Mouse (Mus musculus) midbrain, embryonic 12.5 days (tissue): ENCODE data around the gene Ctss. TPM values are rescaled to one million over a fixed set of nuclear protein-coding genes. Genes with fewer than 3 reads are reported as not detected.
"Not testable (repeated sequence)": the region's sequence is repeated elsewhere in the genome, so short reads cannot be mapped to it uniquely, and the experiment has no call there.

Source experiments
- ATAC-seq: fragments of 200-750 bp; cut with Nextera tagmentation; 2 replicates; pipeline ENCODE4 v1.8.0; 2017; ENCODE audit warnings: low read depth, moderate TSS enrichment, moderate library complexity; ENCODE audit not compliant: low FRiP score
- H3K27ac ChIP-seq: fragments of 300-500 bp; sonication (generic); replicated peaks from 2 replicates; pipeline ENCODE4 v1.5.1; 2016; ENCODE audit warnings: mild to moderate bottlenecking
- H3K27me3 ChIP-seq: fragments of 300-500 bp; sonication (generic); 2 replicates; pipeline ENCODE4 v1.6.1; 2016; ENCODE audit warnings: mild to moderate bottlenecking
- H3K36me3 ChIP-seq: fragments of 300-500 bp; sonication (generic); 2 replicates; pipeline ENCODE4 v1.6.1; 2016
- H3K4me1 ChIP-seq: fragments of 300-500 bp; sonication (generic); 2 replicates; pipeline ENCODE4 v1.6.1; 2016
- H3K4me2 ChIP-seq: fragments of 300-500 bp; sonication (generic); replicated peaks from 2 replicates; pipeline ENCODE4 v1.6.1; 2016; ENCODE audit warnings: mild to moderate bottlenecking, moderate library complexity
- H3K4me3 ChIP-seq: fragments of 300-500 bp; sonication (generic); 2 replicates; pipeline ENCODE4 v1.5.1; 2016; ENCODE audit warnings: mild to moderate bottlenecking
- H3K9ac ChIP-seq: fragments of 300-500 bp; sonication (generic); replicated peaks from 2 replicates; pipeline ENCODE4 v1.6.1; 2016; ENCODE audit warnings: mild to moderate bottlenecking, moderate library complexity
- H3K9me3 ChIP-seq: fragments of 300-500 bp; sonication (generic); 2 replicates; pipeline ENCODE4 v1.6.1; 2016; ENCODE audit warnings: mild to moderate bottlenecking
- WGBS: fragments of 180-500 bp; shearing (Covaris S2); methylation state at CpG from one replicate; pipeline ENCODE4 v1.1.7; 2016; 5-methylcytosine and 5-hydroxymethylcytosine counted together
- polyA plus RNA-seq: library from polyadenylated mRNA; unstranded; fragments of >200 nt; fragmentation: Nextera tagmentation; extraction: Ambion mirVana; gene quantifications from 2 replicates; pipeline ENCODE4 v1.2.1, GENCODE M21; 2016

Ctss gene
- polyA plus RNA-seq, 1 experiment from 2014 or later, result 10.0 TPM

DNA sequence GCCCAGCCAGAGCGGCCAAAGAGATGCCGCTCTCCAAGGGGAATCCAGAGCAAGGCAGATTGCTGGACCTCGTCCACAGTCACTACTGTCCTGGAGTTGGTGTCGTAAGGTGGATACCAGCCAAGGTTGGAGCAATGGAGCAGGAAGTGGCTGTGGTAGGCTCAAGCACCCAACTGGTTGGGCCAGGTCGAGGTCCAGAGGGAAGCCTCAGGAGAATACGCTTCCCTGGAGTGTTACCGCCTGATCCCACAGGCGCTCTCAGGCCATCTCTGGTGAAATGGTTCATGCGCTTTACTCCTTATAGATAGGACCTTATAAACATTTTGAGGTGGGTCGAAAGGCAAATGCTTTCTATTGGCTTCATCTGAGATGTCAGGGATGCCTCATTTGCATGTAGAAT, 12.3 kb downstream of the Ctss start:
- Histone ChIP-seq H3K27ac (no peak overlapping the region), H3K9ac (no peak overlapping the region), H3K9me3 (no peaks in the 10 kb centered on the region), H3K27me3 (no peaks in the 10 kb centered on the region), H3K4me1 (no peaks in the 10 kb centered on the region), H3K36me3 (no peaks in the 10 kb centered on the region), H3K4me2 (no peak overlapping the region), H3K4me3 (no peak overlapping the region)
- ATAC-seq, result no peak
- WGBS, result 88% methylated on average over 10 of the region's 10 CpGs

DNA sequence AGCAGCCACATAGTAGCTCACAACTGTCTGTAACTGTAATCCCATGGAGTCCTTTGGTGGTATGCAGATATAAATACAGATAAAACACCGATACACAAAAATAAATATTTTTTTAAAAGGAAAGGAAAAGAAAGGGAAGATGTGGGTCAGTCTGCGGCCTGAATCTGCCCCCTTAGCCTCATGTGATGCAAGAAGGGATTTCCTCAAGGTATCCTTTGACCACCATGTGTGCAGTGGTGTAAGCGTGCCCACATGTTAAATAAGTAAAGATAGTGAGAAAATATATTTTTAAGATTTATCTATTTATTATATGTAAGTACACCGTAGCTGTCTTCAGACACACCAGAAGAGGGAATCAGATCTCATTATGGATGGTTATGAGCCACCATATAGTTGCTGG, 13.3 kb downstream of the Ctss start:
- Histone ChIP-seq H3K27me3 (no peaks in the 10 kb centered on the region), H3K4me2 (no peak overlapping the region), H3K4me3 (no peak overlapping the region), H3K9ac (no peak overlapping the region), H3K36me3 (no peaks in the 10 kb centered on the region), H3K9me3 (no peaks in the 10 kb centered on the region), H3K27ac (no peak overlapping the region), H3K4me1 (no peaks in the 10 kb centered on the region)
- ATAC-seq, result no peak
- WGBS, result 97% methylated on average over 4 of the region's 4 CpGs

DNA sequence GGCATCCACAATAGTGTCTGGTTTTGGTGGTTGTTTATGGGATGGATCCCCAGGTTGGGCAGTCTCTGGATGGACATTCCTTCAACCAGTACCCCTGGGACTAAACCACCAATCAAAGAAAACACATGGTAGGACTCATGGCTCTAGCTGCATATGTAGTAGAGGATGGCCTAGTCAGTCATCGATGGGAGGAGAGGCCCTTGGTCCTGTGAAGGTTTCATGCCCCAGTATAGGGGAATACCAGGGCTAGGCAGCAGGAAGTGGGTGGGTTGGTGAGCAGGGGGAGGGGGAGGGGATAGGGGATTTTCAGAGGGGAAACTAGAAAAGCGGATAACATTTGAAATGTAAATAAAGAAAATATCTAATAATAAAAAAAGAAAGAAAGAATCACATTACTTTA, 14.6 kb downstream of the Ctss start:
- not testable (repeated sequence) for H3K36me3 ChIP-seq, H3K4me1 ChIP-seq, H3K9me3 ChIP-seq, ATAC-seq, H3K4me2 ChIP-seq, H3K27me3 ChIP-seq, H3K4me3 ChIP-seq, H3K9ac ChIP-seq, H3K27ac ChIP-seq
- WGBS, result 89% methylated on average over 2 of the region's 2 CpGs

DNA sequence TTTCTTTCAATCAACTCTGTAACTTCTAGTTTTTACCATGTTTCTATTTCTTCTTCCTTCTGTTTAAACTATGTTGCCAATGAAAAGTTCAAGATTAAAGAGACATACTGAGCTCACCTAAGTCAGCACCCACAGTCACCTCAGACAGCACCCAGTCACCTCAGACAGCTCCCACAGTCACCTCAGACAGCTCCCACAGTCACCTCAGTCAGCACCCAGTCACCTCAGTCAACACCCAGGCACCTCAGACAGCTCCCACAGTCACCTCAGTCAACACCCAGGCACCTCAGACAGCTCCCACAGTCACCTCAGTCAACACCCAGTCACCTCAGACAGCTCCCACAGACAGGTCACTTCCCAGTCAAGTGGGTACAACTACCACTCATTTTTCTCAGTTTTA, 15.6 kb downstream of the Ctss start:
- Histone ChIP-seq H3K9ac (no peak overlapping the region), H3K27ac (no peak overlapping the region), H3K9me3 (no peaks in the 10 kb centered on the region), H3K27me3 (no peaks in the 10 kb centered on the region), H3K4me2 (no peak overlapping the region), H3K36me3 (no peaks in the 10 kb centered on the region), H3K4me1 (no peaks in the 10 kb centered on the region), H3K4me3 (no peak overlapping the region)
- no peak for ATAC-seq

DNA sequence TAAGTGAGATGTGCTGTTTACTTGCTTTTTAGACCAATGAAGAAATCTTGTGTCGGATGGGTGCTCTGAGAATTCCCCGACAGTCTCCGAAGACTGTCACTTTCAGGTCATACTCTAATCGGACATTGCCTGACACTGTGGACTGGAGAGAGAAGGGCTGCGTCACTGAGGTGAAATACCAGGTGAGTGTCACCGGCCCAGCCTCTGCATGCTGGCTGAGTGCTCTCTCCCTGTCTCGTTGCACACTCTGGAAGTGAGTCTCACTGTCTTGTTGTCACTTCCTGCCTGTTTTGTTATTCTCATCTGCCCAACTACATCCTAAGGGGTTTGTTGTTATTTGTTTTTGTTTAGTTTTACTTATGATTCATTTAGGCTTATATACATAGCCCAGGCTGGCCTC, 16.4 kb downstream of the Ctss start:
- WGBS, result 76% methylated on average over 7 of the region's 7 CpGs

DNA sequence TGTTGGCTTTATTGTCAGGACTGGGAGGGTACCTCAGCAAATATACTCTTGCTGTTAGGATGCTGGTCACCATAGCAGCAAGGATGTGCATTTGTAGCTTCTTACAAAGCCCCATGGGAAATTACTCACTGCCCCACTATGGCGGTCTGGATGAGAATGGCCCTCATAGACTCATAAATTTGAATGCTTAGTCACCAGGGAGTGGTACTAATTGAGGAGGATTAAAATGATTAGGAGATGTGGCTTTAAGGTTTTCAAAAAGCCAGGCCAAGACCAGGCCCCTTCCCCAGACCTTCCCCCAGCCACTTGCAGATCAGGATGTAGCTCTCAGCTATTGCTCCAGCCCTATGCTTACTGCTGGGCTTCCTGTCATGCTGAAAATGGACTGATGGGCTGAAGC, 23.6 kb downstream of the Ctss start:
- Histone ChIP-seq H3K27ac (no peak overlapping the region), H3K9me3 (no peaks in the 10 kb centered on the region), H3K9ac (no peak overlapping the region), H3K4me3 (no peak overlapping the region), H3K4me1 (no peaks in the 10 kb centered on the region), H3K4me2 (no peak overlapping the region), H3K27me3 (no peaks in the 10 kb centered on the region), H3K36me3 (no peaks in the 10 kb centered on the region)
- ATAC-seq, result no peak
- whole genome bisulfite sequencing, result 78% methylated on average over 1 of the region's 1 CpGs

More for the DNA sequence above, 16.4 kb downstream of the Ctss start:
- H3K9ac ChIP-seq, result no peak overlapping the region
- no peak overlapping the region for H3K4me2 ChIP-seq
- no peak for ATAC-seq
- no peak overlapping the region for H3K27ac ChIP-seq
- H3K4me3 ChIP-seq, result no peak overlapping the region
- H3K36me3 ChIP-seq, result no peaks in the 10 kb centered on the region
- H3K4me1 ChIP-seq, result no peaks in the 10 kb centered on the region
- no peaks in the 10 kb centered on the region for H3K9me3 ChIP-seq
- no peaks in the 10 kb centered on the region for H3K27me3 ChIP-seq

DNA sequence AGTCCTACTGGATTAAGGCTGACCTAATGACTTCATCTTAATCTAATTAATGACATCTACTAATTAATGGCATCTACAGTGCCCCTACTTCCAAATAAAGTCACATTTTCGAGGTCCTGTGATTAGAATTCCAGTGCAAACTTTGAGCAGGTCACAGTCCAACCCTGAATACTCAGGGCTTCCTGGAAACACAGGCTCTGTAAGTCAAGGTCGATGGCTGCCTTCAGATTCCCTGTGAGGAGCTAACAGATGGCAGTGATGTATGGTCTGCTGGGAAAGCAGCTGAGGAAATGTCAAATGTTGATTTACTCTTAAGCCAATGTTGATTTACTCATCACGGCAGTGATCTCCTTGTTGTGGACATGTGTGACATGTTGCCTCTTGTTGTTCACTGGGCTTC, 27.4 kb downstream of the Ctss start:
- no peak overlapping the region for H3K27ac ChIP-seq
- no peak overlapping the region for H3K4me2 ChIP-seq
- no peak overlapping the region for H3K9ac ChIP-seq
- H3K36me3 ChIP-seq, result no peaks in the 10 kb centered on the region
- 65% methylated on average over 3 of the region's 3 CpGs for WGBS
- no peaks in the 10 kb centered on the region for H3K4me1 ChIP-seq
- ATAC-seq, result no peak
- H3K27me3 ChIP-seq, result no peaks in the 10 kb centered on the region
- no peak overlapping the region for H3K4me3 ChIP-seq
- H3K9me3 ChIP-seq, result no peaks in the 10 kb centered on the region

DNA sequence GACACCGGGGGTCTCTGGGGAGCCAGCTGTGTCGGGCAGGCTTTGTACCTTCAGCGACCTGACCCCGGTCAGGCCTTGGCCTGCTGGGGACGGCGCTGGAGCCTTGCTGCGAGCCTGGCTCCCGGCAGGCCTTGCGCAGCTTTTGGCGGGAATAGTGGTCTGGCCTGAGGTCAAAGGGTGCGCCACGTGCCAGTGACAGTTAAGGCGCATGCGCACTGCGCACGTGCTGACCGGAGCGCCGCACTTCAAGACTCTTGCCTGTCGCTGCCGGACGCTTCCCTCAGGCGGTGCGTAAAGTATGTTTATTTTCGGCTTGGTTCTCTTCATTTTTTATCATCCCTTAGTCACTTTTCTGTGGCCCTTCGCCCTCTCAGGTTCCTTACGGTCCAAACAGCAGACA, 32.9 kb downstream of the Ctss start, which contains the start of gene Hormad1:
Gene Hormad1 (plus strand): TSS at position 241 of the 400 bp plus-strand sequence.
- no peaks in the 10 kb centered on the region for H3K36me3 ChIP-seq
- H3K27me3 ChIP-seq, result no peaks in the 10 kb centered on the region
- no peak within 1 kb of the TSS for H3K4me2 ChIP-seq
- H3K27ac ChIP-seq, result no peak within 1 kb of the TSS
- no peak within 1 kb of the TSS for H3K4me3 ChIP-seq
- H3K4me1 ChIP-seq, result no peaks in the 10 kb centered on the region
- H3K9me3 ChIP-seq, result no peaks in the 10 kb centered on the region
- 89% methylated on average over 27 of the region's 27 CpGs for WGBS
- H3K9ac ChIP-seq, result no peak within 1 kb of the TSS
- ATAC-seq, result no peak

DNA sequence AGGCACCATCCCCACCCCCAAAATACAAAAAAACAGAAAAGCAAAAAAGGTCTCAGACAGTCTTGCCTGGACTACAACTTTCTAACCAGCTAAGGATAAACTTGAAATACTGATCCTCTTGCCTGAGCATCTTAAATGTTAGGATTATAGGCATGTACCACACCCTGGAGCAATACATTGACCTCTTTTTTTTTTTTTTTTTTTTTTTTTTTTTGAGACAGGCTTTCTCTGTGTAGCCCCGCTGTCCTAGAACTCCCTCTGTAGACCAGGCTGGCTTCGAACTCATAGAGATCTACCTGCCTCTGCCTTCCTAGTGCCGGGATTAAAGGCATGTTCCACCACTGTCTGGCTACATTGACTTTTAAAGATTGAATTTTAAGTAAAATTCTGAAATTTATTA, 34.2 kb downstream of the Ctss start:
- Histone ChIP-seq H3K4me3 (no peak overlapping the region), H3K27ac (no peak overlapping the region), H3K9ac (no peak overlapping the region), H3K4me1 (no peaks in the 10 kb centered on the region), H3K9me3 (no peaks in the 10 kb centered on the region), H3K27me3 (no peaks in the 10 kb centered on the region), H3K36me3 (no peaks in the 10 kb centered on the region), H3K4me2 (no peak overlapping the region)
- 88% methylated on average over 3 of the region's 3 CpGs for WGBS
- no peak for ATAC-seq

DNA sequence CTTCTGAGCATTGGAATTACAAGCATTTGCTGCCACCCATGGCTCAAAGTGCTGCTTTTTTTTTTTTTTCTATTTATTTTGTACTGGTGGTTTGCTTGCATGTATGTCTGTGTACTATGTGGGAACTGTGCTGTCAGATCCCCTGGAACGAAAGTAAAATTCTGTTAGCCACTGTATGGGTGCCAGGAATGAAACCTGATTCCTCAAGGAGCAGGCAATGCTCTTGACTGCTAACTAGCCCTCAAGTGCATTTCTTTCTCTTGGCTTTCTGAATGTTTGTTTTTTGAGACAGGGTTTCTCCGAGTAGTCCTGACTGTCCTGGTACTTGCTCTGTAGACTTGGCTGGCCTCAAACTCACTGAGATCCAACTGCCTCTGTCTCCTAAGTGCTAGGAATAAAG, 35.2 kb downstream of the Ctss start:
- no peaks in the 10 kb centered on the region for H3K4me1 ChIP-seq
- H3K36me3 ChIP-seq, result no peaks in the 10 kb centered on the region
- WGBS, result 84% methylated on average over 2 of the region's 2 CpGs
- H3K4me3 ChIP-seq, result no peak overlapping the region
- H3K9me3 ChIP-seq, result no peaks in the 10 kb centered on the region
- no peaks in the 10 kb centered on the region for H3K27me3 ChIP-seq
- H3K27ac ChIP-seq, result no peak overlapping the region
- no peak overlapping the region for H3K4me2 ChIP-seq
- no peak for ATAC-seq
- H3K9ac ChIP-seq, result no peak overlapping the region

DNA sequence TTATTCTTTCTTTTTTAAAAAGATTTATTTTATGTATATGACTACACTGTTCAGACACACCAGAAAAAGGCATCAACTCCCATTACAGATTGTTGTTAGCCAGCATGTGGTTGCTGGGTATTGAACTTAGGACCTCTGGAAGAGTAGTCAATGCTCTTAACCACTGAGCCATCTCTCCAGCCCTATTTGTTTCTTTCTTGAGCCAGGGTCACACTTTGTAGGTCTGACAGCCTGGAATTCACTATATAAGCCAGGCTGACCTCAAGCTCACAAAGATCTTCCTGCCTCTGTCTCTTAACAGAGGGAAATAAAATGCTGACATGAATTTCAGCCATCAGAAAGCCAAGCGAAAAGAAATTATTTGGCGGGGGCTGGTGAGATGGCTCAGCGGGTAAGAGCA, 43.0 kb downstream of the Ctss start:
- no peak overlapping the region for H3K4me3 ChIP-seq
- H3K36me3 ChIP-seq, result no peaks in the 10 kb centered on the region
- ATAC-seq, result no peak
- no peaks in the 10 kb centered on the region for H3K27me3 ChIP-seq
- 95% methylated on average over 3 of the region's 3 CpGs for WGBS
- H3K4me2 ChIP-seq, result no peak overlapping the region
- no peaks in the 10 kb centered on the region for H3K9me3 ChIP-seq
- H3K27ac ChIP-seq, result no peak overlapping the region
- no peak overlapping the region for H3K9ac ChIP-seq
- no peaks in the 10 kb centered on the region for H3K4me1 ChIP-seq

DNA sequence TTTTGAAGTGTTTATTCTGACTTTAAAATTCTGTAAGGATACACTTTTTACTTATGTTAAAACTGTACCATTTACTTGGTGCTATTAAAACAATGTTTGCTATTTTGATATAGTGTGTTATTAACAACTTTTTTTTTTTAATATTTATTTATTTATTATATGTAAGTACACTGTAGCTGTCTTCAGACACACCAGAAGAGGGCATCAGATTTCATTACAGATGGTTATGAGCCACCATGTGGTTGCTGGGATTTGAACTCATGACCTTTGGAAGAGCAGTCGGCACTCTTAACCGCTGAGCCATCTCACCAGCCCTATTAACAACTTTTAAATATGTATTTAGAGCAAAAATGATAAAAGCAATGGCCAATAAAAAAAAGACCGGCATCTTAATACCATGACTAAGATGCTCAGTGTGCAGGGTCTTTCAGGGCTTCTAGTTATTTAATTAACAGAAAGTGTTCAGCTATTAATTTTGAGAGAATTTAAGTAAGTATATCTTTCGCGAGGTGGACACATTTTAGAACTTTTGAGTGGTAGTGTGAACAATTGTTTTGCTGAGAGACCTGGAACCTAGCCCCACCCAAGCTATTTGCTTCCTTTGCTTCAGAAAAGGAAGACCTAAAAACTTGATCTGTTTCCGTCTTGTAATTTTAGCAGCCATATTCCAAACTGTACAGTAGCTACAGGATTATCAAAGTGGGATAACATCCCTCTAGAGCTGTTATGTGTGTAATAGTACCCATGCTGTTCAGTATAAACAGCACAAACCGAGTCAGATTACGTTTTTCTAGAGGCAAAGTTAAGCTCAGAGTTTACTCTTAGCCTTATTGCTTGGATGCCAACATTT, 61.4 kb downstream of the Ctss start:
- Histone ChIP-seq H3K4me2 (peak overlapping the region; percentile 70), H3K9me3 (no peaks in the 10 kb centered on the region), H3K9ac (0 out of 2 replicates have a peak overlapping the region, but pooled peaks have one; percentile 41), H3K4me1 (peaks cover 8% of the 10 kb centered on the region; the same call in 1 of the 2 replicates), H3K36me3 (peaks cover 12% of the 10 kb centered on the region), H3K27me3 (no peaks in the 10 kb centered on the region), H3K4me3 (peak overlapping the region; percentile 57), H3K27ac (peak overlapping the region; percentile 63; the same call in 1 of the 2 replicates)
- ATAC-seq, result peak; percentile 60; the same call in 1 of the 2 replicates
- WGBS, result 52% methylated on average over 8 of the region's 8 CpGs
